Mouse (Mus musculus) spleen, adult 2 months (tissue): ENCODE measurements around the gene Prss21. TPM values are rescaled to one million over a fixed set of nuclear protein-coding genes. Genes with fewer than 3 reads are reported as not detected.

Experiments
- polyA plus RNA-seq: library from polyadenylated mRNA; depleted of rRNA; stranded (reverse); fragments of >200 nt; gene quantifications from 2 replicates; pipeline ENCODE4 v1.2.3, GENCODE M21; 2012; rRNA removed

The Prss21 gene
- polyA plus RNA-seq, 1 experiment, result not detected

Other genes starting within 250 kb of the Prss21 start
- 1.3 and 2.0 TPM in 2 replicates for gene Mmp25, start 222.8 kb upstream of the Prss21 start, polyA plus RNA-seq
- gene Bicdl2, start 207.6 kb upstream of the Prss21 start, polyA plus RNA-seq, result 0.16 and 0.25 TPM in 2 replicates
- gene Hcfc1r1, start 194.5 kb upstream of the Prss21 start, polyA plus RNA-seq, result 75.0 and 90.8 TPM in 2 replicates
- 24.8 and 31.1 TPM in 2 replicates for gene Thoc6, start 194.2 kb upstream of the Prss21 start, polyA plus RNA-seq
- gene Tnfrsf12a, start 190.6 kb upstream of the Prss21 start, polyA plus RNA-seq, result 3.8 and 4.9 TPM in 2 replicates
- 0.18 and 0.32 TPM in 2 replicates for gene Cldn6, start 188.8 kb upstream of the Prss21 start, polyA plus RNA-seq
- gene Cldn9, start 184.0 kb upstream of the Prss21 start, polyA plus RNA-seq, result 0.15 and 0.19 TPM in 2 replicates
- gene 1520401A03Rik, start 145.3 kb upstream of the Prss21 start, polyA plus RNA-seq, result not detected in 2 replicates
- 48.3 and 74.8 TPM in 2 replicates for gene Pkmyt1, start 141.7 kb upstream of the Prss21 start, polyA plus RNA-seq
- 13.8 and 22.0 TPM in 2 replicates for gene Paqr4, start 127.2 kb upstream of the Prss21 start, polyA plus RNA-seq
- gene Kremen2, start 122.2 kb upstream of the Prss21 start, polyA plus RNA-seq, result 0.65 and 0.92 TPM in 2 replicates
- 17.4 and 21.2 TPM in 2 replicates for gene Flywch1, start 96.5 kb upstream of the Prss21 start, polyA plus RNA-seq
- 1.4 and 1.5 TPM in 2 replicates for gene Flywch2, start 82.0 kb upstream of the Prss21 start, polyA plus RNA-seq
- gene Srrm2, start 77.5 kb upstream of the Prss21 start, polyA plus RNA-seq, result 601 and 671 TPM in 2 replicates
- gene Elob, start 38.9 kb upstream of the Prss21 start, polyA plus RNA-seq, result 237 and 329 TPM in 2 replicates
- 0.08 and 0.09 TPM in 2 replicates for gene Prss33, start 32.0 kb upstream of the Prss21 start, polyA plus RNA-seq
- 0.14 TPM in 1 of 2 replicates, not detected in the other for gene Prss32, start 24.2 kb upstream of the Prss21 start, polyA plus RNA-seq
- gene Prss41, start 23.9 kb upstream of the Prss21 start, polyA plus RNA-seq, result 0.18 and 0.32 TPM in 2 replicates
- not detected in 2 replicates for gene Dcpp1, start 12.8 kb downstream of the Prss21 start, polyA plus RNA-seq
- gene Dcpp2, start 12.8 kb downstream of the Prss21 start, polyA plus RNA-seq, result not detected in 2 replicates
- not detected in 2 replicates for gene Dcpp3, start 49.4 kb downstream of the Prss21 start, polyA plus RNA-seq
- not detected in 2 replicates for gene Sbp, start 73.6 kb downstream of the Prss21 start, polyA plus RNA-seq
- gene Sbpl, start 87.2 kb downstream of the Prss21 start, polyA plus RNA-seq, result not detected in 2 replicates
- gene Prss30, start 112.5 kb downstream of the Prss21 start, polyA plus RNA-seq, result 10.8 and 13.6 TPM in 2 replicates
- 0.06 TPM in 1 of 2 replicates, not detected in the other for gene Prss22, start 130.0 kb downstream of the Prss21 start, polyA plus RNA-seq
- gene Prss27, start 170.1 kb downstream of the Prss21 start, polyA plus RNA-seq, result 0.07 TPM in 1 of 2 replicates, not detected in the other
- gene Kctd5, start 205.4 kb downstream of the Prss21 start, polyA plus RNA-seq, result 14.7 and 24.3 TPM in 2 replicates